20 mouse cellular contexts compared by ENCODE assay signal in genomic region chr14:27155088-27155487, GRCm38 (mm10). TPM values are rescaled to one million over a fixed set of nuclear protein-coding genes. Genes with fewer than 3 reads are reported as not detected.
DNase-seq lines count a peak whose midpoint lies in the region; ATAC-seq and TF ChIP-seq lines count a peak whose summit lies in the region.
"Had no signal": no experiment of that assay in that cellular context is flagged by ENCODE, and none has a peak within 500 bp of the region (broad histone marks: within the 10 kb centered on the region; RNA-seq: fewer than 3 reads in every experiment).

No protein-coding gene starts in this region.

- H3K9me3 ChIP-seq in embryonic facial prominence, embryonic 14.5 days (ENCODE audit: control insufficient read depth, low read length) = no peaks in the 10 kb centered on the region
- H3K9me3 ChIP-seq in embryonic facial prominence, embryonic 10.5 days = no peaks in the 10 kb centered on the region
- no peaks in the 10 kb centered on the region for H3K9me3 ChIP-seq in heart, embryonic 11.5 days (replicated peaks; ENCODE audit: control insufficient read depth, low read length)
- H3K9me3 ChIP-seq: G1E had no signal

- peak; percentile 40 for DNase-seq in embryonic facial prominence, embryonic 14.5 days (ENCODE audit: low spot score)
- no peak for DNase-seq in embryonic facial prominence, embryonic 10.5 days (ENCODE audit: low spot score)
- DNase-seq in heart, adult 11 months = peak; percentile 42
- no peak for DNase-seq in kidney, adult 2 months
- DNase-seq: adrenal gland, adult 2 months; adrenal gland, adult 8-10 months; adrenal gland, postnatal 10 days; adrenal gland, postnatal 14 days; adrenal gland, postnatal 25 days; adrenal gland, postnatal 36 days; B cell, adult 2 months; cerebellum, adult 11 months; cerebellum, adult 11-12 months; cerebellum, adult 18-20 months had no signal

- H3K79me2 ChIP-seq in myocyte (ENCODE audit: control insufficient read depth, insufficient read depth) = no peaks in the 10 kb centered on the region

- H3ac ChIP-seq in myocyte (ENCODE audit: control insufficient read depth, insufficient read length) = no peak overlapping the region

- no peak overlapping the region for H3K4me2 ChIP-seq in embryonic facial prominence, embryonic 14.5 days (ENCODE audit: low read depth, low read length)
- H3K4me2 ChIP-seq in heart, embryonic 11.5 days = no peak overlapping the region
- H3K4me2 ChIP-seq in myocyte (ENCODE audit: low read depth) = no peak overlapping the region

- H3K27ac ChIP-seq in embryonic facial prominence, embryonic 14.5 days (replicated peaks; ENCODE audit: low read depth, low read length) = no peak overlapping the region
- no peak overlapping the region for H3K27ac ChIP-seq in embryonic facial prominence, embryonic 10.5 days (replicated peaks)
- H3K27ac ChIP-seq in heart, embryonic 11.5 days (ENCODE audit: low read depth, low read length) = no peak overlapping the region
- H3K27ac ChIP-seq in kidney, adult 2 months (ENCODE audit: insufficient read depth, low read depth, low read length) = no peak overlapping the region

- H3K36me3 ChIP-seq in embryonic facial prominence, embryonic 14.5 days (ENCODE audit: control insufficient read depth, insufficient read depth, low read length) = no peaks in the 10 kb centered on the region
- no peaks in the 10 kb centered on the region for H3K36me3 ChIP-seq in embryonic facial prominence, embryonic 10.5 days (replicated peaks)
- no peaks in the 10 kb centered on the region for H3K36me3 ChIP-seq in heart, embryonic 11.5 days (ENCODE audit: control insufficient read depth, insufficient read depth, low read length)
- no peaks in the 10 kb centered on the region for H3K36me3 ChIP-seq in myocyte (ENCODE audit: control insufficient read depth, insufficient read depth)
- no peaks in the 10 kb centered on the region for H3K36me3 ChIP-seq in kidney, adult 2 months (ENCODE audit: control insufficient read depth, insufficient read depth, low read length)
- H3K36me3 ChIP-seq: G1E had no signal

- 0 out of 2 replicates have a peak, but pooled peaks cover 3% of the 10 kb centered on the region for H3K4me1 ChIP-seq in embryonic facial prominence, embryonic 14.5 days (ENCODE audit: control insufficient read depth, insufficient read depth, low read length)
- peaks cover 25% of the 10 kb centered on the region for H3K4me1 ChIP-seq in embryonic facial prominence, embryonic 10.5 days
- H3K4me1 ChIP-seq in heart, embryonic 11.5 days (ENCODE audit: control insufficient read depth, insufficient read depth, low read length) = peaks cover 30% of the 10 kb centered on the region
- peaks cover 14% of the 10 kb centered on the region for H3K4me1 ChIP-seq in kidney, adult 2 months (ENCODE audit: control insufficient read depth, insufficient read depth, low read length)

- WGBS in embryonic facial prominence, embryonic 14.5 days = 56% methylated on average over 6 of the region's 6 CpGs
- WGBS in embryonic facial prominence, embryonic 10.5 days = 68% methylated on average over 6 of the region's 6 CpGs
- WGBS in heart, embryonic 11.5 days (ENCODE audit: insufficient replicate concordance) = 67% methylated on average over 6 of the region's 6 CpGs
- WGBS in kidney, adult 2 months = 84% methylated on average over 6 of the region's 6 CpGs

- ATAC-seq in embryonic facial prominence, embryonic 14.5 days (ENCODE audit: low read depth) = no peak; the same call in 1 of the 2 replicates
- no peak for ATAC-seq in heart, embryonic 11.5 days (replicated peaks; ENCODE audit: insufficient number of reproducible peaks, low FRiP score, low TSS enrichment)
- ATAC-seq: activated CD4-positive, CD25-positive, alpha-beta regulatory T cell, adult 4 months; CD4-positive, CD25-positive, alpha-beta regulatory T cell, adult 4 months; Patski had no signal

- H3K4me3 ChIP-seq in embryonic facial prominence, embryonic 14.5 days (ENCODE audit: low read depth, low read length) = no peak overlapping the region
- no peak overlapping the region for H3K4me3 ChIP-seq in embryonic facial prominence, embryonic 10.5 days
- H3K4me3 ChIP-seq in heart, embryonic 11.5 days (ENCODE audit: low read depth, low read length) = no peak overlapping the region
- H3K4me3 ChIP-seq in myocyte = no peak overlapping the region
- H3K4me3 ChIP-seq in kidney, adult 2 months (ENCODE audit: insufficient read depth, low read depth, low read length) = no peak overlapping the region

- H3K27me3 ChIP-seq in embryonic facial prominence, embryonic 14.5 days (replicated peaks; ENCODE audit: control insufficient read depth, insufficient read depth, low read length) = no peaks in the 10 kb centered on the region
- H3K27me3 ChIP-seq in embryonic facial prominence, embryonic 10.5 days (replicated peaks; ENCODE audit: low read depth, poor library complexity, severe bottlenecking) = peaks cover 4% of the 10 kb centered on the region; the same call in 1 of the 2 replicates
- peaks cover 7% of the 10 kb centered on the region; the same call in 1 of the 2 replicates for H3K27me3 ChIP-seq in heart, embryonic 11.5 days (ENCODE audit: control insufficient read depth, insufficient read depth, low read length)
- no peaks in the 10 kb centered on the region for H3K27me3 ChIP-seq in myocyte (ENCODE audit: control insufficient read depth, insufficient read depth, insufficient read length)
- no peaks in the 10 kb centered on the region for H3K27me3 ChIP-seq in kidney, adult 2 months (replicated peaks; ENCODE audit: control insufficient read depth, insufficient read depth, low read length)
- H3K27me3 ChIP-seq: Patski had no signal

- TF ChIP-seq POLR2A in myocyte (IDR thresholded peaks at IDR 0.05; ENCODE audit: insufficient read length, low read depth) = no peak
- TF ChIP-seq POLR2A in kidney, adult 2 months (IDR thresholded peaks at IDR 0.05; ENCODE audit: low read depth, low read length) = no peak

- H3K9ac ChIP-seq in embryonic facial prominence, embryonic 14.5 days (ENCODE audit: low read depth, low read length) = no peak overlapping the region
- no peak overlapping the region for H3K9ac ChIP-seq in heart, embryonic 11.5 days (ENCODE audit: low read depth, low read length)

- TF ChIP-seq CTCF in kidney, adult 2 months (conservative IDR thresholded peaks at IDR 0.05; ENCODE audit: insufficient read depth, insufficient read length, low read depth, low read length) = no peak

TF ChIP-seq in myocyte, 11 proteins besides CTCF, POLR2A, EP300 and RAD21:
- no peak for TF ChIP-seq POLR2AphosphoS2 (IDR thresholded peaks at IDR 0.05; ENCODE audit: insufficient read length, low read depth)
- TF ChIP-seq MAX (IDR thresholded peaks at IDR 0.05; ENCODE audit: low read depth) = no peak
- TF ChIP-seq CEBPB (IDR thresholded peaks at IDR 0.05; ENCODE audit: insufficient read depth, poor library complexity, severe bottlenecking) = no peak
- peak; percentile 12 for TF ChIP-seq TCF12 (IDR thresholded peaks at IDR 0.05; ENCODE audit: insufficient read depth, poor library complexity, severe bottlenecking)
- TF ChIP-seq MYOG (IDR thresholded peaks at IDR 0.05; ENCODE audit: control insufficient read depth in 1 of 3, insufficient read depth in 1 of 3, insufficient read length in 2 of 3, low read depth in 2 of 3) = peak; percentile 54 to 83 (median 59)
- no peak for TF ChIP-seq TCF3 (IDR thresholded peaks at IDR 0.05; ENCODE audit: insufficient read length, low read depth)
- TF ChIP-seq REST (IDR thresholded peaks at IDR 0.05; ENCODE audit: insufficient read depth, insufficient read length) = no peak
- TF ChIP-seq MYOD1 (IDR thresholded peaks at IDR 0.05; ENCODE audit: control insufficient read depth in 1 of 3, insufficient read length in 2 of 3, low read depth in 2 of 3) = peak in 2 of 3 experiments; percentile 52 to 67
TF ChIP-seq in myocyte: peak in this region for 3.

RNA-seq across cellular contexts. Expression of gene Arhgef3, which starts 40.4 kb away (rescaled TPM):
- polyA plus RNA-seq in embryonic facial prominence, embryonic 14.5 days (2014; fragmentation: Nextera tagmentation; extraction: Ambion mirVana) = 14.4 and 15.3 TPM in 2 replicates
- polyA plus RNA-seq in embryonic facial prominence, embryonic 10.5 days (2016; fragmentation: Nextera tagmentation; extraction: Ambion mirVana) = 3.8 and 4.0 TPM in 2 replicates
- 10.1 and 12.5 TPM in 2 replicates for polyA plus RNA-seq in heart, embryonic 11.5 days (2014; fragmentation: Nextera tagmentation; extraction: Ambion mirVana)
- 6.6 TPM for polyA plus RNA-seq in myocyte (2012; fragmentation: generic; extraction: Trizol)
- 15.2 and 17.3 TPM in 2 replicates for polyA plus RNA-seq in kidney, adult 2 months (2012; rRNA removed)

Comparison
In these comparisons a context has a peak if more than half of its experiments do, and no peak if none do; other contexts are left out.
1. DNase-seq: peak in embryonic facial prominence, embryonic 14.5 days (single experiment) and heart, adult 11 months (single experiment); none in embryonic facial prominence, embryonic 10.5 days (single experiment) and kidney, adult 2 months (single experiment).